Mouse (Mus musculus): ENCODE data around the gene Eefsec.

Eefsec gene

DNA sequence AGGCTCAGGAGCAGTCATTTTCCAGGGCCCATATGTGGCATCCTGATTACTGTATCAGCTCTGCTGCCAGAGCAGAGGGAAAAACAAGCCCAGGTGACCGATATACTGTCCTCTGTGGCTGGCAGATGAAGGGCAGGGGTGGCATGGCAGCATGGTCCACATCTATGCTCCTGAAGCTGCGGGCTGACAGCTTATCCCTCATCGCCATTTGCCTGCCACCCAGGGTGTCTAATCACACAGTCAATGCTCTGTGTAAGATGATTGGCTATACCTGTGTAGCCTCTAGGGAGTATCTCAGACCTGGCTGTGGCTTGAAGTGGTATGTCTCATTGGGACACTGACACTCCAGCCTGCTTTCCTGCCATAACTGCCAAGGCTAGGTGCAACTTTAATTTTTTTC is 180.3 kb downstream of the Eefsec start:
- DNase-seq (ENCODE audit: low spot score in 2 of 2): no peak

DNA sequence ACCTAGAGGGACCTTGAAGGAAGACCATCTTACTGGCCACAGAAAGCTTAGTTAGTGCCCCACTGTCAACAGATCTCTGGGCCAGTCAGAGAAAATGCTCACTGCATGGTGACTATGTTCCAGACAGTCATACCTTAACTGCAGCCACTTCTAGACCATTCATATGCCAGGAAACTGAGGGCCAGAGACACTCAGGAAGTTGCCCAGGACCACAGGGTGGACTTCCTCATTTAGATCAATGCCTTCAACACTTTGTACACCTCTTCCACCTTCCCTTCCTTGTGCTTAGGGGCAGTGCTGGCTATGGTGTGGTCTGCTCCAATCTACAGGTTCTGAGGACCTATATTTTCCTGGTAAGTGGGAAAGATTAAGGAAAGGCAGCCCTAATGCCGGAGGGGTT is 181.0 kb downstream of the Eefsec start:
- DNase-seq (ENCODE audit: low spot score in 2 of 2): no peak

DNA sequence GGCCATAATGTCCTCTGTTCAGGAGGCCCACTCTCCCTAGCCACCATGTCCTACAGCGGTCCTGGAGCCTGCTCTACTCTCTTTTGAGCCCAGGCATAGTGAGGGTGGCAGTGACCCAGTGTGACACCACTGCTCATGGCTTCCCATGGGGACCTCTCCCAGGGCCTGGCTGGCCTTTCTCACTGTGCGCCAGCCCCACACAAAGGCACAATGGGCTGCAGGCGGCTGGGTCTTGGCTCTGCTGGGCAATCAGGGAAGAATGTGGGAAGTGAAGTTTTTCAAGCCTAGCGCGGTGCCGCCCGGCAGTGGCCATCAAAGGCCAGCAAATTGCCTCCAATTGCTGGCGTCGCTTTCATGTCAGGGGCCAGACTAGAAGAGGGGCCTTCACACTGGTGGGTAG is 184.2 kb downstream of the Eefsec start:
- no peak for DNase-seq (ENCODE audit: low spot score in 2 of 2)

DNA sequence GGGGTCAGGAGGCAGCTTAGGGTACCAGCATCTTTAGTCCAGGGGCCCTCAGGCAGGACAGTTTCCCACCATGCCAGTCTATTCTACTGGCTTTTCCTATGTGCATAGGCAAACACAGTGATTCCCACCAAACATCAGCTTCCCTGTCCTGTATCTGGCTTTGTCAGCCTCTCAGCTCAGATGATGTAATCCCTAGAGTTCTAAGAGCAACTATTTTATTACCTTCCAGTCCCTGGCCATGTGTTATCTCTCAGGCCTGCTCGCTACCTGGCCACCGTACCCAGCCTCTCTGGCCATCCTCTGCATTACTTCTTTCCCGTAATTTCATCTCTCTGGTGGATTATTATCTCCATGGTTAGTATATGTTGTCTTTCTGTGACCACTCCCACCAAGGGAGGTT is 185.7 kb downstream of the Eefsec start:
- no peak for DNase-seq (ENCODE audit: low spot score in 2 of 2)

DNA sequence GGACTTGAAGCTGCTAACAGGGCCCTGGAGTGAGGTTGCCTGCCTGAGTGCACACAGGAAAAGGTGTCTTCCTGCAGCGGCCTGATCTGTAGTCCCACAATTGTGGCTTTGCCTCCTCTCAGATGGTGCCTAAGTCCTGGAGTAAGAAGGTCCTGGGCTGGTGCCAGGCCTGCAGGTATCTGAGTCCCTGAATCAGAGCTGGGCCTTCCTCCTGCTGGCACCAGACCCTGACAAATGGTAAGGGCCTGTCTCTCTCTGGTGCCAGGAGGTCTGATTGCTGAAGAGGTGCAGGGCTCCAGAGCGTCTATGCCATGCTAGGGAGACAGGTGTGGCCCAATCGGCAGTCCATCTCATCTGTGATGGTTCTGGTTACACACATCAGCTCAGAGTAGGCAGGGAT is 186.7 kb downstream of the Eefsec start:
- DNase-seq (ENCODE audit: low spot score in 2 of 2): no peak

DNA sequence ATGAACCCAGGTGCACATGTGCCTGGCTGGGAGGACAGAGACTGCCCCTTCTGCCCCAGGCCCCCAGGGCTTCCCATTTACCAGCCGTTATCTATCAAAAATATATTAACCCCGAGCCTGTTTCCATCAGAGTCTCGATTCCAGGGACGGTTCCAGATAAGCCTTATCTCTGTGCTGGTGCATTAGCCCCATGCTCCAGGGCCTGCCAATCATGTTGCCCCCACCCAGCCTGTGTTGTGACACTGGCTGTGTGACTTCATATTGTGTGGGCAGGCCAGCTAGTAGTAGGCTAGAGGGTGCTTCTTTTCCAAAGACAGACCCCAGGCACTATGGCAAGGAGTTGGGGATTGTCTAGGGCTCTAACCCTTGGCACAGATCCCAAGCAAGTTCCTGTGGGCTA is 190.9 kb downstream of the Eefsec start:
- DNase-seq (ENCODE audit: low spot score in 2 of 2): no peak

DNA sequence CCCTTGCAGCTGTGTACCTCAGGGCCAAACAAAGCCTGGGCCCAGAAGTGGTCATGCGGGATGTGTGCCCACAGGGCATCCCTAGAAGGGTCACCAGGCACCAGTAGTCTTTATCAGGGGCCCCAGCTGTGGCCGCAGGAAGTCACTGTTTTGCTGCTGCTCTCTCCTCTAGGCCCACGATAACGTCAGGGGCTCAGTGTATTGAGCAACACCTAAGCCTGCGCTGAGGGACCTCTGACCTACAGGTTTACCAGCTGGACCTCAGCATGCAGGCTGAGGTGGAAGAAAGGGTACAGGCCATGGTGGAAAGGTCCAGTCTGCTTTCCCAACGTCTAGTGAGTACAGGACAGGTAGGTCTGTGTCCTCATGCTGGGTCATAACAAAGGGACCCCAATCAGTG is 192.3 kb downstream of the Eefsec start:
- no peak for DNase-seq (ENCODE audit: low spot score in 2 of 2)

DNA sequence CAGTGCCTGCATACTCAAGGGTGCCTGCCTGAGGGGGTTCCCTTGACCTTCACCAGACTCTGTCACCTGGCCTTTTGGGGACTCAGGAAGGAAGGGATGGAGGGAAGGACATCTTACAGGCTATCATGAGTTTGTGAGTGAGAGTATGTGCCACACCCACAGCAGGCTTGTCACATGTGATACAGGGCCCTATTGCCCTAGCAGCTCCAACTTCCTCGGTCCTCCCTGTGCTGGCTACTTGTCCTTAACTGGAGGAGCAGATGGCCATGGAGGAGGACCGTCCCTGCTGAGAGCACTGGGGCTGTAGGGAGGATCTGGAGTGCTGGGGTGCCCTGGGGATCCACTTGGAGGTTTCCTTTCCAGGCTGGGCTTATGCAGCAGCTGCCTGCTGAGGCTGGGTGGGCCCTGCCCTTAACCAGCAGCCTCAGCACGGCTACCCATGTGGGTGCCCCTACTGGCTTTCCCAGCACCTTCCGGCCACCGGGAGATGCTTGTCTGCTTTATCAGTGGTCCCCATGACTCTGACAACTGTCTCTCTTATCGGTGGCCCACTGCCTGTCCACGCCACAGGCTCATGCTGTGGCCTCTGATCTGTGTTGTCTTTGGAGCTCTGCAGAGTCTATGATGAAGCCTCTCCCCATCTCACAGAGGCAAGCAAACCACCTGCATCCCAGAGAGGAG is 194.4 kb downstream of the Eefsec start:
- peak in 1 of 2 experiments; percentile 28 for DNase-seq (ENCODE audit: low spot score in 2 of 2)

DNA sequence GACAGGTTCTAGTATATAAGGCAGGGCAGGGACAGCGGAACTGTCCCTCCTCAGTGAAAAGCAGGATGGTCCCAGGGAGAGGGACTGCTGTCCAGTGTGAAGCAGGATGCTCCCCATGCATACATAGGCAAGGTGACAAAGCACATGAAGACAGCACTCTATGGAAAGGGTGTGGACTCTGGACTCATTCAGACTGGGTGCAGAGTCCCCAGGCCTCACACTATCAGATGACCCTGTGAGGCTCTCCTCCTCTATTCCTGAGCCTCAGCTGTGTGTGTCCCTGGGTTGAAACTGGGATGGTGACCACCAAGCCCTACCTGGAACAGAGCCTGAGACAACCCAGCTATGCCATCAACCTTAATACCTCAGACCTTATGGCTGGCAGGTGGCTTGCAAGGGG is 194.9 kb downstream of the Eefsec start:
- no peak for DNase-seq (ENCODE audit: low spot score in 2 of 2)

DNA sequence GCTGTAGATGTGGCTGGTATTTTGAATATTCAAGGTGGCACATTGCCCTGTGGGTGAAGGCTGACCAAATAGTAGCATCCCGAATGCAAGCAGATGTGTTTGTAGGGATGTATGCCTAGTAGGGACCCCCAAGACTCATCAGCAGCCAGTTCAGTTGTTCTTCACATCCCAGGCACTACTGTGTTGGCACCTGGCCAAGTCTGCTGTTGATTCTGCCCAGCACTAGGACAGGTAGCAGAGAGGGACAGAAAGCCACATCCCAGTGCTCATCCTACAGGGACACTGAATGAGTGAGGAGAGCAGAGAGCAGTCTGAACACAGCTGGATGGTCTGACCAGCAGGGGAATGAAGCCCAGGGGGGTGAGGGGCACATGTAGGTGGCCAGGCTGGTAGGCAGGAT is 197.1 kb downstream of the Eefsec start:
- no peak for DNase-seq (ENCODE audit: low spot score in 2 of 2)

DNA sequence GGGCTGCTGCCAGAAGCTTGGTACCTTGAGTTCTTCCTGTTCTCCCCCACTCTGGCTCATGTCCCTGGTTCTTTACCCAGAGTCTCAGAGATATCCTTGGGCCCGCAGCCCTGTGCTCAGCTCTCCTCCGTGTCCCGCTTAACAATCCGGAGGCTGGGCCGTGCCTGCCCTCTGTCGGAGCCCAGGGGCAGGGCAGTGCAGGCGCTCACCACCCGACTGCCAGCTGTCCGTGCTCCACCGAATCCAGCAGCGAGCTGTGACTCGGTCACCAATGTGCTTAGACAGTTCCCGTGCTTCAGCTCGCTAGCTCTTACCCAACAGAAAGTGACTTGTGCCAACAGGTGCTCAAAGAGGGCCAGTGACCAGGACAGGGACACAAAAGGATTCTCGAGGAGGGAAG is 203.7 kb downstream of the Eefsec start:
- peak; percentile 43 to 73 for DNase-seq (ENCODE audit: low spot score in 2 of 2)

DNA sequence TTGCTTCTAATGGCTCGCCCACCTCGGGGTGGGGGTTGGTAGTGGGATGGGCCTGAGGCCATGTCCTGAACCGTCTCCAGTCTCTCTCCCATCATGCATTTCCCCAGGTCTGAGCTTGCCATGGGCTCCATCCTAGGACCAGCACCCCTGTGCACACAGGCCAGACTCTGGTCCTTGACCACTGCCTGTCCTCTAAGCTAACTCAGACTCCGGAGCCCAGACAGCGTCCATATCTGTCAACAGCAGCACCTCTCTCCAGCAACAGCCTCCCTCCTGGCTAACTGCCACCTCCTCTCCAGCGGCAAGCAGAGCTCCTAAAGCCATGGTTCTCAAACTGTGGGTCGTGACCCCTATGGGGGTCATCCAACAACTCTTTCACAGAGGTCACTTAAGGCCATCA is 209.8 kb downstream of the Eefsec start:
- DNase-seq (ENCODE audit: low spot score in 2 of 2): no peak

DNA sequence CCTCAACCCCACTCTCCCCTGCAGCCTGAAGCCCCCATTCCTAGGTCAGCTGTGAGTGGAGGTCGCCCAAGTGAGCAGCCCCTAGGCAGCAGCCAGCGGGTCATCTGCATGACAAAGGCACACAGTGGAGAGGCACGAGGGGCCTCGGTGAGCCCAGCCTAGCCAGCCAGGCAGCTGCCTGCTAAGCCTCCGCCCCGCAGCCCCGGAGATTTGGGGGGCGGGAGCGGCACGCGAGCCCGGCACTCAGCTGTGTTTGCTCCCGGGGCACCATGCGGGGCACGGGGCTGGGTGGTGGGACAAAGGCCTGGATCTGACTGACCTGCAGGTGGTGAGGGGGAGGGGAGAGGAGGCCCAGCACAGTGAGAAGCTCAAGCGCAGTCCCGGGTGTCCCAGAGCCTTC is 210.4 kb downstream of the Eefsec start:
- DNase-seq (ENCODE audit: low spot score in 2 of 2): no peak

DNA sequence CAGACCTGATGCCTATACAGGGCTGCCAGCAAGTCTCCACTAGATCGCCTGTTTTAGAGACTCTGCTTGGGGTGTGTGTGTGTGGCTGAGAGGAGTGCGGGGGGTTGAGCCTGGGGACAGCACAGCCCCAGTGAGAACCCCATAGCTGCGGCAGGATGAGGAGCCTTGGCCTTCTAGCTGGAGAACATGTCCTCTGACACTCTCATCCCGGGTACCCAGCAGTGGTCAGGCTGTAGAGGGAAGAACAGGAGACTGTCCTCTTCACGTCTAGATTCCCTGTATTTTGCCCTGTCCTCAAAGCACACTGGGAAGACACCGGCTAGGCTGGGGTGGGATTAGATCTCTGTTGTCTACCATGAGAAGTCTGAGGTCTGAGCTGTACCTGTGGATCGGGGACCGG is 210.9 kb downstream of the Eefsec start:
- no peak for DNase-seq (ENCODE audit: low spot score in 2 of 2)

DNA sequence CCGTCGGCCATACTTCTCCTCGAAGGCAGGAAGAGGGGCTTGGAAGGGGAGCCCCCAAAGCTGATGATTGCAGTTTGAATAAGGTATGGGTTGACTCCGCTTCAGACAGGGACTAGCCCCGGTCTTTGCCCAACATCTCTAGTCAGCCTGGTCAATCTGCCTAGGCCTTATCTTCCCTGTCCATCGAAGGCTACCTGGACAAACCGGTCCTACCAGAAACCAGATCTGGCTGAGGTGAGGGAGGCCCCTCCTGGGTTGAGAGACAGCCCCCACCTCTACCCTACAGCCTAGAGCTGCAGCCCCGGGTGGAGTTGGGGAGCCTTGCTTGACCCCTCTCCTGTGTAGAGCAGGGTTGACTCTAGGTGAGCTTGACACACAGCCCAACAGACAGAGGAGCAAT is 212.3 kb downstream of the Eefsec start:
- no peak for DNase-seq (ENCODE audit: low spot score in 2 of 2)

DNA sequence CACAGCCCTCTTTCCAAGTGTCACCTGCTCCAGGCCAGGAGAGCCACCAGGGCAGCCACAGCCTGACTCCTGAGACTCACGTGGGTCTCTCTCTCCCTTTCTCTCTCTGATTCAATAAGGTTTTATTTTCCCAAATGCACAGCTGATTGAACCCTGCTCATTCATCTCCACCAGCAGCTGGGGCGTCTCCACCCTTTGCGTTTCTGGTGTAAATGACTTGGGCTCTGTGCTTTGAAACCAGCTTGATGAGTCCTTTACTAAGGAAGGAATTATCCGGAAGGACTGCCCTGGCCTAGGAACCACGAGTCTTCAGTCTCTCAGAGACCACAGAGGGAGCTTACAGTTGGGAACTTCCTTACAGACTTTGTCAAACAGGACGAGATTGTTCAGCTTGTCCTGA is 214.1 kb downstream of the Eefsec start:
- no peak for DNase-seq (ENCODE audit: low spot score in 2 of 2)

DNA sequence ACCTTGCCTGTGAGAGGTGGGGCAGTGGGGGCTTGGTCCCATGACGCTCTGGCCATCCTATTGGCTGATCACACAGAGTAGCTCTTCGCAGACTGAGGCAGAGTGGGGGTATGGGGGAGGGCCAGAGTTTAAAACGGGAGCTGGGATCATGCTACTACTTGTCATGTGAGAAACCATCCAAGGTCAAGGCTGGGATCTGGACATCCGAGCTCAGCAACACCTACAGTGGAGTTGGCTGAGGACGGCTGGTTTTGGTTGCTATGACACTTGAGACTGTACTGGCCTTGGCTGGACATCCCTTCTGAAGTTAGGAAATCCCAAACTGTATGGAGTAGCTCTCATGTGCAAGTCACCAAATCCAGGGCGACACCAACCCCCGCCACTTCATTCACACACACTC is 214.5 kb downstream of the Eefsec start:
- DNase-seq (ENCODE audit: low spot score in 2 of 2): no peak

DNA sequence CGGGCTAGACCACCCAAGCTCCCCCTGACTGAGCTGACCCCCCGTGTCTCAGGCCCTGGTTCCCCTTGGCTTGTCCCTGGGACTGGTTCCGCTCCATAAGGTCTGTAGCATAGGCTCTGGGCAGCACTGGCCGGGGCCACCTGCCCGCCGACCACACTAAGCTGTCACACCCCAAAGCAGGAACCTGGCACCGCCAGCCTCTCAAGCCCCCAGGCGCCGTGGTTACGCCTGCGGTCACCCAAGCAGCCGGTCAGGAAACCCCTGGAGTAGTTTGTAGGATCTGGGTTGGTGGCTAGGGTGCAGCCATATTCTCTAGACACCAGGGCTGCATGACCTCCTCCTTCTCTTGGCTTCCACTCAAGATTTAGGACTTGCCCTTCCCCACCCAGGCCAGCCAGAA is 217.1 kb downstream of the Eefsec start:
- no peak for DNase-seq (ENCODE audit: low spot score in 2 of 2)

DNA sequence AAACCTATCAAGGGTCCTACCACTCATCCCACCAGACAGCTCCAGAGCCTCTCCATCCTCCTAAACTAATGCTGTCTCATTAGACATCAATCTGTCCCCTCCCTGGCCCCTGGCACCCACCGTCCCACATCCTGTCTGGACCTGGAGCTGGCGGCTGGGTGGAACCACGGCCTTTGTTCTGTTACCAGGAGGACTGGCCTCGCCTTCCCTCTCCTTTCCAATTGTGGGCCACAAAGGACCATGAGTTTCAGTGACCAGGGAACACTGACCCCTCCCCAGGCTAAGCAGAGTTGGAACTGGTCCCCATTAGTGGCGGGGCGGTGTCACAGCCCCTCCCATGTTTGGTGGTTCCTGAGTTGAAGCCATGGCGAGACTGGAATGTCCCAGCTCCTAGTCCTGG is 218.8 kb downstream of the Eefsec start:
- DNase-seq (ENCODE audit: low spot score in 2 of 2): no peak

DNA sequence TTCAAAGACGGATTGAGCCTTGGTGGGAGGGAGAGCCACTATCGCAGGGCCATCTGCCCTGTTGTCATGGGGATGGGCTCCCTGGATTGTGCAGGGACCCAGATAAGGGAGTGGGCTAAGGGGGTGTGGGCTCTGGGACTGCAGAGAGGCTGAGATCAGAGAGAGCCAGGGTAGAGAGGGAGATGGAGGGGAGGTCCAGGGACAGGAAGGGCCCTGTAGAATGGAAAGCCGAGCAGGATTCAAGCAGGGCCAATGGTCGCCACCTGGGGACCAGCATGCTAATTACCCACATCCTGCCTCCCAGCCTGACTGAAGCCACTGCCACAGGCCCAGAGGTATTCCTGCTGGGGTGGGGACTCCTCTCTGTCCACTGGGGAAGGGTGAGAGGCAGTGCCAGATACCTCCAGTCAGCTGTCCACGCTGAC is 219.8 kb downstream of the Eefsec start:
- no peak for DNase-seq (ENCODE audit: low spot score in 2 of 2)

DNA sequence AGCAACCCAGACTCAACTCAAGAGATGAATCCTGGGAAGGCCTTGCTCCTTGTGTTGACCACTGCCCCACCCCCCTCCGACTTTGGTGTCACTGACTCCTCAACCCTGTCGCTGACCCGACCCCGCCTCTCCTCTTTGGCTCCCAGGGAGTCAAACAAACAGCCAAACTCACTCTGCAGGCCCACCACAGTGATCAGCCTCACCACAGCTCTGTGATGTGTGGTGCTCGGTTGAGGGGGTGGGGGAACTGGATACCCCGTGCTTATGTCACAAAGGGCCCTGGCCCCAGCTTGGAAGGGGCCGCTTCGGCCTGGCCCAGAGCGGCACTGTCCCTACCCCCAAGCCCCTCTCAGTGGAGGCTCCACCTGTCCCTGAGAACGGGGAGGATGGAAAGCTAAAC is 224.4 kb downstream of the Eefsec start, which contains the start of gene Dnajb8:
Dnajb8 (plus strand) TSS at position 301 of the 400 bp plus-strand sequence.
- DNase-seq (ENCODE audit: low spot score in 2 of 2): no peak

DNA sequence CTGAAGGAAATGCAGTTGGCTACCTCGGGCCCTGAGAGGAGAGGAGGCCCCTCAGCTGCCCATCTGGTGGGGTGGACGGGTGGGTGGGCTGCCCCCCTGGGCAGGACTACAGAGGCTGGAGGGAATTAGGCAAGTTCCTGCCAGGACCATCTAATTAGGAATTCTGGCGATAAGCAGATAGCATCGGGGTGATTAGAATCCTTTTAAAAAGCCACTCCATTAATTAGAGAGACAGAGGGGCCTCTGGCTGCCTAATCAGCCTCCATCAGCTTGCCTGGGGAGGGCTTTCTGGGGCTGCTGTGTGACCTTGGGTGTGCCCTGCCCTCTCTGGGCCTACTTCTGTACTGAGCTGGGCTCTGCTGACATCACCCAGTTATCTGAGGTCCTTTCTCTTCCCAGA is 227.2 kb downstream of the Eefsec start:
- no peak for DNase-seq (ENCODE audit: low spot score in 2 of 2)

DNA sequence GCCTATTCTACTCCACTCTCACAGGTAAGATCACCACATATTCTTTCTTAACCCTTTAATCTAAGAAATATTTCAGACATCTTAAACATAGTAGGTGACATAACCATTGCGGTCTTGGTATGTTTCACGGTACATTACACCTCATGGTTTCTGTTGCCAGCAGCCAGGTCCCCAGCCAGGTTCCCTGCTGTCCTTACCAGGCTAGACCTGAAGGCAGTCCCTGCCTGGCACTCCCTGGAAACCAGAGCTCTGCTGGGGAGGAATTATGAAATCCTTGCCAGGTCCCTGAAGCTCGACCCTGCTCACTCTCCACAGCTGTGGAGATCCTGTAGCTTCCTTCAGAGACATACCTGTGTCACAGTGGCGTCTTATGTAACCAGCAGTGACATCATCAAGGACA is 230.1 kb downstream of the Eefsec start:
- no peak for DNase-seq (ENCODE audit: low spot score in 2 of 2)

DNA sequence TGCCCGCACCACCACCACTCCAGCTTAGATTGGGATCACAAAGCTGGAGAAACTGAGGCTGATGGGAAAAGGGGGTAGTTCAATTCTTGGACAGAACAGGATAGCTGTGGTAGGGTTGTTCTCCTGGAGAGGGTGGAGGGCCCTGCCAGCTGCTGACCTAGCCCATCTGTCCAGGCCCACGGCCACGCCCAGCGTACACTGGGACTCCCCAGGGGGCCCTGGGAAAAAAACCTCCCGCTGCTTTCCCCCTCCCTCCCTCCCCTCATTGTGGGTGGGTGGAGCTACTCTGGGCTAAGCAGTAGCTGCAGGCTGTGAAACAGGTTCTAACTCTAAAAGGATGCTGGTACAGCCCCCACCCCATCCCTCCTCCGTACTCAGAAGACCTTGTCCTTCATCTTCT is 230.5 kb downstream of the Eefsec start:
- no peak for DNase-seq (ENCODE audit: low spot score in 2 of 2)
